Mouse (Mus musculus) gastrocnemius, adult 18-20 months (tissue): ENCODE results near the gene Rabggtb. TPM values are rescaled to one million over a fixed set of nuclear protein-coding genes. Genes with fewer than 3 reads are reported as not detected.
"Not testable (repeated sequence)": the region's sequence is repeated elsewhere in the genome, so short reads cannot be mapped to it uniquely, and the experiment has no call there.

ENCODE experiments used
- DNase-seq: peaks from one replicate; pipeline ENCODE4 v3.0.0; 2021; ENCODE audit warnings: low spot score
- total RNA-seq, 2 experiments: library from RNA; stranded (reverse); gene quantifications; 2 replicates each; pipeline ENCODE4 v1.2.3; 2021

Gene Rabggtb
- total RNA-seq, 2 experiments from 2014 or later: 51.9 to 61.6 TPM

DNA sequence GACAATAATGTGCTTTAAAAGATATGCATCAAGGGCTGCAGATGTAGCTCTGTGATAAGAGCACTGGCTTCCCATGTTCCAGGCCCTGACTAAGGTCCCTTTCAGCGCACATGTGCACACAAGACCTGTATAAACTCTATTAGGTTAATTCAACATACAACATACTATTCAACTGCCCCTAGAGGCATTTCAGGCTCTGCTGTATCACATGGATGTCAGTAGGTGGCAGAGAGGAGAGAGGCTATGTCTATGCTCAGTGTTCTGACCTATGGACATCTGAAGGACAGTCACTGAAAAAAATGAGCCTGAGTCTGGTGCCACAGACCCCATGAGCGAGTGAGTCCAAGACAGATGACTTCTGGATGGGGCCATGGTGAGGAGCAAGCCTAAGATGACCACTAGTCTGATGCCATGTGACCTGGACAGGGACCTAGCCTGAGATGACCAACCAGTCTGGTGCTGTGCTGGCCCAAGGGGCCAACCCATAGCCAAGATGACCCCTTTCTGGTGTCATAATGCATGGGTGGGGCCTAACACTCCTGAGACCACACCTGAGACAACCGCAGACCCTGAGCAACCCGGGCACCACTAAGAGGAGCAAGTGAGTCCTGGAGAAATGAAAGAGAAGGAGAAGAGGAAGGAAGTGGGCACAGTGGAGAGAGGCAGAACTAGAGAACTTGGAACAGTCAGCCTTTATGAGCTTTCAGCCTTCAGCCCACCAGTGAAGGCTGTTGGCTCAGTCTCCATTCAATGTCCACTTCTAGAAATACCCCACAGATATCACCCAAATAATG is 48.0 kb downstream of the Rabggtb start:
- no peak for DNase-seq

DNA sequence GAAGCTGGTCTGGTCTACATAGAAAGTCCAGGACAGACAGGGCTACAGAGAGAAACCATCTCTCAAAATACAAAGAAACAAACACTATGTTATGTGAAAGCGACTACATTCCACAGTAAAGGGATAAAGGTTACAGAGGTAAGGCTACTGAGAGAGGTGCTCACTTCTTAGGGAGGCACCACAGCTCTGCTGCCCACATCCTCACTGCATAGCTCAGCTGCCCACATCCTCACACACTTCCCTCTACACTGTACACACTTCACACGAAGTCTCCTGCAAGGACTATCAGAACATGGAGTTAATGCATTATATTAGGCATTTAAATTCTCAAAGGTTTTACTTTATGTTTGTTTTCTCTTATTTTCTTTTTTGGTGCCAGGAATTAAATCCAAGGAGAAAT is 49.0 kb downstream of the Rabggtb start:
- DNase-seq: no peak

DNA sequence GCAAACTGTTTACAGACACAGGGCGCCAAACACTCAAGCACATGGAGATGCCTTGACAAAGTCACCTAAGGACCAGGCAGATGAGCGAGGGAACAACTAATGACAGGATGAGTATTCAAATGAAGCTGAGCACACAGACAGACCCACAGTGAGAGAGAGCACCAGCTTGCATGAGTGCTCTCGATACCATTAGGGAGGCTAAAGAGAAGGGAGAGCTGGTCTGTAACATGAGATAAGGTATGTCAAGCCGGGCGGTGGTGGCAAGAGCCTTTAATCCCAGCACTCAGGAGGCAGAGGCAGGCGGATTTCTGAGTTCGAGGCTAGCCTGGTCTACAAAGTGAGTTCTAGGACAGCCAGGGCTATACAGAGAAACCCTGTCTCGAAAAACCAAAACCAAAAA is 52.4 kb downstream of the Rabggtb start:
- DNase-seq: not testable (repeated sequence)

DNA sequence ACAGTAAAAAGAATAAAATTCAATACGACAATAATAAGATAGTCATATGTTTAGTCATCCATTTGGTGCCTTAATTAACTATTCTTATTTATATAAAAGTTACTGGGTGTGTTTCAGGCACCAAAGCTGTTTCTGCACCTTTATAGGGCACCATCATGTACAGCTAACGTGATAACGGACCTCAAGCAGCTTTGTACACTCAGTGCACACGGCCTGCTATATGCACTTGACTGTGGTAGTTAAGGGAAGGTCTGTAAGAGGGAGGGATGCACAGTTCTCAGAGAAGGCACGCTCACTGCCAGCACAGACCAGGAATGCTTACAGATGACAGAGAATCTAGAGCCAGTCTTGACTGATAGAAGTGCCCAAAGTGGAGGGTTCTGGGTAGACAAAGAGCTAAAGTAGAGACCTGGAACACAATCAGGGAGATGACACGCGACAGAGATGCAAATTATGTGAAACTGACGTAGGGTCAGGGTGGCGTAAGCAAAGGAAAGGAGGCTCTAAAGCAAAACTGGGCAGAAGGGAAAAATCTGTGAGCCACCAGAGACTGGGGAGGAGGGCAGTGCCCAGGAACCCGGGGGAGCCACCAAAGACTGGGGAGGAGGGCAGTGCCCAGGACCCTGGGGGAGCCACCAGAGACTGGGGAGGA is 54.3 kb downstream of the Rabggtb start:
- DNase-seq: no peak

Other genes starting within 250 kb of the Rabggtb start
- 1 to 10 TPM; 1.5 to 2.9 TPM for gene St6galnac3, start 187.8 kb downstream of the Rabggtb start, total RNA-seq
- gene Asb17, start 68.8 kb downstream of the Rabggtb start, total RNA-seq: not detected
- gene Msh4, start 6.9 kb downstream of the Rabggtb start, total RNA-seq: under 1 TPM in 1 of 2 experiments, not detected in 1; 0.09 TPM
- 100 to 1,000 TPM; 316 to 427 TPM for gene Acadm, start 31.6 kb upstream of the Rabggtb start, total RNA-seq
- under 1 TPM in 1 of 2 experiments, not detected in 1; 0.05 TPM for gene Slc44a5, start 60.4 kb upstream of the Rabggtb start, total RNA-seq